Mouse (Mus musculus): ENCODE results near the gene Trmt10c. TPM values are rescaled to one million over a fixed set of nuclear protein-coding genes. Genes with fewer than 3 reads are reported as not detected.

Gene Trmt10c
- polyA plus RNA-seq, 1 experiment from 2014 or later, result 30.2 TPM

Small RNA genes within 50 kb of the gene (microRNA-seq; reads per million reads assigned to microRNA genes)
- gene Gm24047, result not detected

Other genes with a start within 250 kb of the Trmt10c start
- 1.7 and 3.1 TPM in 2 replicates for gene Nfkbiz, start 198.9 kb downstream of the Trmt10c start, polyA plus RNA-seq (2016; fragmentation: Nextera tagmentation; extraction: Ambion mirVana)
- 0.58 and 0.95 TPM in 2 replicates for gene Nxpe3, start 142.5 kb downstream of the Trmt10c start, polyA plus RNA-seq (2016; fragmentation: Nextera tagmentation; extraction: Ambion mirVana)
- gene Cep97, start 103.0 kb downstream of the Trmt10c start, polyA plus RNA-seq (2016; fragmentation: Nextera tagmentation; extraction: Ambion mirVana), result 10.3 and 10.4 TPM in 2 replicates
- gene Rpl24, start 71.5 kb downstream of the Trmt10c start, polyA plus RNA-seq (2016; fragmentation: Nextera tagmentation; extraction: Ambion mirVana), result 571 and 684 TPM in 2 replicates
- 14.3 and 14.6 TPM in 2 replicates for gene Zbtb11, start 63.9 kb downstream of the Trmt10c start, polyA plus RNA-seq (2016; fragmentation: Nextera tagmentation; extraction: Ambion mirVana)
- 187 and 211 TPM in 2 replicates for gene Pcnp, start 8.1 kb downstream of the Trmt10c start, polyA plus RNA-seq (2016; fragmentation: Nextera tagmentation; extraction: Ambion mirVana)
- gene Senp7, start 10.5 kb upstream of the Trmt10c start, polyA plus RNA-seq (2016; fragmentation: Nextera tagmentation; extraction: Ambion mirVana), result 22.4 and 23.3 TPM in 2 replicates
- 0.02 and 0.10 TPM in 2 replicates for gene Impg2, start 166.5 kb upstream of the Trmt10c start, polyA plus RNA-seq (2016; fragmentation: Nextera tagmentation; extraction: Ambion mirVana)